Mouse (Mus musculus) myocyte (in vitro differentiated cells): Measurements from ENCODE around the gene Sgpp1. TPM values are rescaled to one million over a fixed set of nuclear protein-coding genes. Genes with fewer than 3 reads are reported as not detected.

ENCODE experiments used
- H3K27me3 ChIP-seq: one replicate; pipeline ENCODE4 v1.6.1; 2011; ENCODE audit not compliant: control insufficient read depth, insufficient read depth, insufficient read length
- H3K36me3 ChIP-seq: one replicate; pipeline ENCODE4 v1.6.1; 2011; ENCODE audit not compliant: control insufficient read depth, insufficient read depth
- H3K4me2 ChIP-seq: one replicate; pipeline ENCODE4 v1.6.1; 2011; ENCODE audit warnings: low read depth, control low read depth
- H3K4me3 ChIP-seq: one replicate; pipeline ENCODE4 v1.5.1; 2011; ENCODE audit warnings: mild to moderate bottlenecking, control low read depth, moderate library complexity
- H3K79me2 ChIP-seq: one replicate; pipeline ENCODE4 v1.6.1; 2011; ENCODE audit not compliant: control insufficient read depth, insufficient read depth
- H3ac ChIP-seq: one replicate; pipeline ENCODE4 v1.6.1; 2011; ENCODE audit not compliant: control insufficient read depth, insufficient read length
- CEBPB ChIP-seq: IDR thresholded peaks from 2 replicates; pipeline ENCODE4 v1.6.1; 2011; ENCODE audit warnings: mild to moderate bottlenecking, moderate library complexity; ENCODE audit not compliant: poor library complexity, insufficient read depth, severe bottlenecking
- E2F4 ChIP-seq: IDR thresholded peaks from one replicate; pipeline ENCODE4 v1.6.1; 2011; ENCODE audit warnings: mild to moderate bottlenecking, control low read depth, moderate library complexity; ENCODE audit not compliant: insufficient read depth
- MAX ChIP-seq: IDR thresholded peaks from one replicate; pipeline ENCODE4 v1.6.1; 2011; ENCODE audit warnings: low read depth, mild to moderate bottlenecking, control low read depth
- MYOD1 ChIP-seq, 3 experiments: IDR thresholded peaks; one replicate each; pipeline ENCODE4 v1.6.1; 2011; ENCODE audit warnings: control low read depth in 2 of 3, low read depth in 2 of 3, mild to moderate bottlenecking in 2 of 3, moderate library complexity in 1 of 3; ENCODE audit not compliant: insufficient read length in 2 of 3, control insufficient read depth in 1 of 3
- MYOG ChIP-seq, 3 experiments: IDR thresholded peaks; one replicate each; pipeline ENCODE4 v1.6.1; 2011; ENCODE audit warnings: control low read depth in 2 of 3, low read depth in 2 of 3, mild to moderate bottlenecking in 2 of 3; ENCODE audit not compliant: insufficient read length in 2 of 3, control insufficient read depth in 1 of 3, insufficient read depth in 1 of 3
- POLR2A ChIP-seq: IDR thresholded peaks from one replicate; pipeline ENCODE4 v1.6.1; 2011; ENCODE audit warnings: low read depth, mild to moderate bottlenecking, control low read depth, moderate library complexity; ENCODE audit not compliant: insufficient read length
- POLR2AphosphoS2 ChIP-seq: IDR thresholded peaks from one replicate; pipeline ENCODE4 v1.6.1; 2011; ENCODE audit warnings: low read depth, control low read depth; ENCODE audit not compliant: insufficient read length
- REST ChIP-seq: IDR thresholded peaks from one replicate; pipeline ENCODE4 v1.6.1; 2011; ENCODE audit warnings: mild to moderate bottlenecking, control low read depth, moderate library complexity; ENCODE audit not compliant: insufficient read depth, insufficient read length
- SRF ChIP-seq: IDR thresholded peaks from one replicate; pipeline ENCODE4 v1.6.1; 2011; ENCODE audit warnings: low read depth; ENCODE audit not compliant: control insufficient read depth, insufficient read length
- TCF12 ChIP-seq: IDR thresholded peaks from one replicate; pipeline ENCODE4 v1.6.1; 2011; ENCODE audit warnings: mild to moderate bottlenecking, control low read depth; ENCODE audit not compliant: poor library complexity, insufficient read depth, severe bottlenecking
- TCF3 ChIP-seq: IDR thresholded peaks from one replicate; pipeline ENCODE4 v1.6.1; 2011; ENCODE audit warnings: low read depth, control low read depth; ENCODE audit not compliant: insufficient read length
- USF1 ChIP-seq: IDR thresholded peaks from one replicate; pipeline ENCODE4 v1.6.1; 2011; ENCODE audit warnings: low read depth, mild to moderate bottlenecking, control low read depth, moderate library complexity
- polyA plus RNA-seq: library from polyadenylated mRNA; unstranded; fragments of >200 nt; fragmentation: generic; extraction: Trizol; gene quantifications from one replicate; pipeline ENCODE4 v1.2.1, GENCODE M21; 2012; ENCODE audit warnings: missing spikeins

Sgpp1 gene
- polyA plus RNA-seq, 1 experiment, result 4.9 TPM

- Histone ChIP-seq H3K4me2 (no peak overlapping the region), H3K27me3 (no peaks in the 10 kb centered on the region), H3ac (no peak overlapping the region), H3K79me2 (no peaks in the 10 kb centered on the region), H3K36me3 (no peaks in the 10 kb centered on the region), H3K4me3 (no peak overlapping the region)
- TF ChIP-seq E2F4 (no peak), TCF12 (no peak), MYOG (IDR thresholded peaks at IDR 0.05; ENCODE audit: control insufficient read depth in 1 of 3, insufficient read depth in 1 of 3, insufficient read length in 2 of 3, low read depth in 2 of 3) (no peak), TCF3 (no peak), POLR2AphosphoS2 (no peak), REST (no peak), MAX (no peak), CEBPB (no peak), MYOD1 (IDR thresholded peaks at IDR 0.05; ENCODE audit: control insufficient read depth in 1 of 3, insufficient read length in 2 of 3, low read depth in 2 of 3) (no peak), USF1 (no peak), POLR2A (no peak), SRF (no peak)
Observed at GRCm38 (mm10) chr12:75741273-75741672, 5.7 kb upstream of the Sgpp1 start.

GRCm38 (mm10) chr12:75740451-75740850, 4.9 kb upstream of the Sgpp1 start:
- TF ChIP-seq E2F4 (no peak), MYOG (IDR thresholded peaks at IDR 0.05; ENCODE audit: control insufficient read depth in 1 of 3, insufficient read depth in 1 of 3, insufficient read length in 2 of 3, low read depth in 2 of 3) (no peak), CEBPB (no peak), MAX (no peak), SRF (no peak), TCF3 (no peak), MYOD1 (IDR thresholded peaks at IDR 0.05; ENCODE audit: control insufficient read depth in 1 of 3, insufficient read length in 2 of 3, low read depth in 2 of 3) (no peak), POLR2A (no peak), TCF12 (no peak), POLR2AphosphoS2 (no peak)
- H3K27me3 ChIP-seq, result no peaks in the 10 kb centered on the region
- H3K36me3 ChIP-seq, result no peaks in the 10 kb centered on the region
- H3K4me3 ChIP-seq, result no peak overlapping the region
- H3K4me2 ChIP-seq, result no peak overlapping the region
- H3ac ChIP-seq, result no peak overlapping the region
- H3K79me2 ChIP-seq, result no peaks in the 10 kb centered on the region

GRCm38 (mm10) chr12:75739611-75740010, 4.1 kb upstream of the Sgpp1 start:
- TF ChIP-seq MAX, result no peak
- H3ac ChIP-seq, result no peak overlapping the region
- H3K27me3 ChIP-seq, result no peaks in the 10 kb centered on the region
- no peaks in the 10 kb centered on the region for H3K36me3 ChIP-seq
- no peak overlapping the region for H3K4me3 ChIP-seq
- H3K79me2 ChIP-seq, result peaks cover 5% of the 10 kb centered on the region
- H3K4me2 ChIP-seq, result no peak overlapping the region

- peaks cover 38% of the 10 kb centered on the region for H3K79me2 ChIP-seq
- H3K4me2 ChIP-seq, result peak overlapping the region; percentile 97
- TF ChIP-seq MAX (no peak), TCF12 (no peak), POLR2AphosphoS2 (no peak), CEBPB (no peak), USF1 (no peak), E2F4 (no peak)
- no peak overlapping the region for H3ac ChIP-seq
- H3K27me3 ChIP-seq, result no peaks in the 10 kb centered on the region
- H3K36me3 ChIP-seq, result no peaks in the 10 kb centered on the region
- H3K4me3 ChIP-seq, result peak overlapping the region; percentile 55
Observed at GRCm38 (mm10) chr12:75736296-75736695, 767 bp upstream of the Sgpp1 start.

- H3K79me2 ChIP-seq, result peaks cover 50% of the 10 kb centered on the region
- H3ac ChIP-seq, result peak overlapping the region; percentile 77
- H3K27me3 ChIP-seq, result no peaks in the 10 kb centered on the region
- H3K4me2 ChIP-seq, result peak overlapping the region; percentile 75
- TF ChIP-seq MYOD1 (IDR thresholded peaks at IDR 0.05; ENCODE audit: control insufficient read depth in 1 of 3, insufficient read length in 2 of 3, low read depth in 2 of 3) (no peak), CEBPB (no peak), E2F4 (no peak), MYOG (IDR thresholded peaks at IDR 0.05; ENCODE audit: control insufficient read depth in 1 of 3, insufficient read depth in 1 of 3, insufficient read length in 2 of 3, low read depth in 2 of 3) (no peak), REST (no peak), USF1 (no peak), POLR2A (no peak), TCF3 (no peak), POLR2AphosphoS2 (no peak), MAX (no peak), SRF (no peak), TCF12 (no peak)
- H3K4me3 ChIP-seq, result peak overlapping the region; percentile 55
- H3K36me3 ChIP-seq, result no peaks in the 10 kb centered on the region
Observed at GRCm38 (mm10) chr12:75734891-75735245, 661 bp downstream of the Sgpp1 start.
